Mouse (Mus musculus) right cerebral cortex, postnatal 25 days (tissue): ENCODE measurements around the gene Tnr.
A peak's percentile ranks its signal among the peaks of the same experiment; 100 is the strongest.

Experiments used
- DNase-seq: peaks from one replicate; pipeline ENCODE4 v3.0.0; 2022

Tnr gene

DNA sequence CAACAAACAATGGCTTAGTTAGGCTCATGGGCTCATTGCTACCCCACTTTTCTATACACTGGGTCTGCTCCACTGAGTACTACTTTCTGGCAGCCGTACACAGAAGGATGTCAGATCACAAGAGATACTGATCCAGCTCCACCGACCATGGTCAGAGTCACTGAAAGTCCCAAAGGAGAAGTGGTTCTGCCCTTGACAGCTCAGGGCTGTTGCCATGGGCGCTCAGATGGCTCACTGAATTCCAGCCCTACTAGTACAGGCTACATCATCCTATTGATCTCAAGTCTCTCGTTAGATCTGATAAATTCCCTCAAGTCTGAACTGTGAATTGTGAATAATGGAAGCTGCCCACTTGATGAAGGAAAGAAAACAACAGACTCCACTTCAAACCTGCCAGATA is 207.3 kb downstream of the Tnr start:
- no peak for DNase-seq

DNA sequence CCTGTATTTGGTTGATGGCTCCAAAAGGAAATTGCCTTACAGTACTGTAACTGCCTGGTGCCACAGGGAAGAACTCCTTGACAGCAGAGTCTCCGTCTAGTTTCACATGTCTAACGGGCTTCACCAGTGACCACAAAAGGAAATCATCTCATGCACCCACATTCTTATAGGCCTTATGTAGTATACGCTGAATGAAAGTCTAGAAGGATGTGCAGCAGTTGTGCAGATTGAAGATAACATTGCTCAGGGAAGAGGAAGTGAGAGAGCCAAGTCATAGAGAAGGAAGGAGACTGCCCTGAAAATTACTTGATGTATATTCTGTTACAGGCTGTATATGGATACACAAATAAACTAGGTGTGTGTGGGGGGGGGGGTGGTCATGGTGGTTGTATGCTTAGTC is 211.5 kb downstream of the Tnr start:
- no peak for DNase-seq

DNA sequence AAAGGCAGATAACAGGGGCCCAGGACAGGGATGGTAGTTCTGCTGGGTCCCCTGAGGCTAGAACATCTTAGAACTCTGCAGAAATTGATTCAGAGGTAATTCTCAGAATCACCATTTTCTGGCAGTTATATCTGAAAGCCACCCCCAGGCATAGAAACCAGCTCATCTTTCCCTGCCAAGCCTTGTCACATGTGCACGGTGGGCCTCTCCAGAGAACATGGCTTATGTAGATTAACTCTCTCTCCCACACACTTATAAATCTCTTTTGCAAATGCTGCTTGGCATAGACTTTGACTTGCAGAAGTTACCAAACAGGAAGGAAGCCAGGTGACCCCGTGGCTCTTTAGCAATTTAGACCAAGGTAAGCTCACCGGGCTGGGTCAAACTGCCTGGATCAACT is 215.9 kb downstream of the Tnr start:
- DNase-seq: peak; percentile 49

DNA sequence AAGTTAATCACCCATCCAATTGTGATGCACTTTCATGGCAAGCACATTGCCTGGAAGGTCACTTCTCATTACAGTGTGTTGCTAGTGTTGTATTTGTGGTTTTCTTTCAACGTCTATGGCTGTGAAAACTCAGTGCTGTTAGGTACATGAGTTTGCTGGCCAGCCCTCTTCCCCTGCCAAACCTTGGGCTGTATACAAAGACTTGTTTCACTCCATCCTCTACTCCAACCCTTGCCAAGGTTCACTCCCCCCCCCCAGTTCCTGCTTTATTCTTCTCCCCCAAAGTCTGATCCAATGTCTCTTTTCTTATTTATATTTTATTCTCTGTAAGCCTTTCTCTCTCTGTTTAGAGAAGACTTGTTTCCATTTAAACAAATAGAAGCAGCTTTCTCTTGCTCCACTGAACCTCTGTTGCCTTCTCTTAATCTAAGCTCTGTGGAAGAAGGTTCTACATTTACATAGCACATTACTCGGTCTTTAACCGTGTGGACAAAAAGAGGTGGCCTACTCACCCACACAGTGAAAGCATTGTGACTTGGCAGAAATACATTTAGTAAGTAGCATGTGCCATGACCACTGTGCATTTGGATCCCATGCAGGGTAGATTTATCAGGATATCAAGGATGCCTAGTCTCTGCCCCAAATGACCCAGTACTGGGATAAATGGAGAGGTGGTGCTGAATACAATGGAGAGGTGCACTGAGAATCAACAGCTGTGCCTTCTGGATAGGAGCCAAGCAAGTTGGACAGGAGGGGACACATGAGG is 217.9 kb downstream of the Tnr start:
- no peak for DNase-seq

DNA sequence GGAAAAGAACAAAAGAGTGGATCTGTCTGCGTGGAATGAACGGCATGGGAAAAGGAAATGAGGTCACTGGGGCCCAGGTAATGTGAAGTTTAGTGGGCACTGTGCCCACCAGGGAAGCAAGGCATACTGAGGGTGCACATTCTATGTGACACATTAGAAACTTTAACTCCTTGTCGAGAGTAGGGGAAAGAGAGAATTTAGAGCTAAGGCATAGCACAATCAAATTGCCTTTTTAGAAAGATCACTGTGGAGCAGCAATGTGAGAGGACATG is 218.4 kb downstream of the Tnr start:
- DNase-seq: no peak

DNA sequence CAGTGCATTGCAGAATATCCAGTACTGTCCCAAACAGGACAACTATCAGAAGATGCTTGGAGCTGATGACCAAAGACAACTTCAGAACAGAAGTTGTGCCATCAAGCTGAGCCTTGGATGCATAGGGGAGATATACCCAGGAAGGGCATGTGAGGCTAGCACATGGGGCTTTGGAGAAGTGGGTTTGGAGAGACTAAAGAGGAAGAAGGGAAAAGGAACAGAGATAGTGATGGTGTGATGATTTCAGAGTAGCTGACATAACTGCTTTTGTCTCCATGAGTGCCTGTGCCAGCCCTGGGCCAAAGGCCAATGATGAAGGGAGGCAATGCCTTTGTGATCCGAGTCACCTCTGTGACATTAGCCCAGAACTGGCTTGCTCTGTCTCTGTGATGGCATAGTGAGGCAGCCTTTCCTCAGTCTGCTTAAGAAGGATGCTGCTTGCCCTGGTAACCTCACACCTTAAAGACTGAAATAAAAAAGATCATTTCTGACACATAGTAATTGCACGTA is 220.2 kb downstream of the Tnr start:
- no peak for DNase-seq

DNA sequence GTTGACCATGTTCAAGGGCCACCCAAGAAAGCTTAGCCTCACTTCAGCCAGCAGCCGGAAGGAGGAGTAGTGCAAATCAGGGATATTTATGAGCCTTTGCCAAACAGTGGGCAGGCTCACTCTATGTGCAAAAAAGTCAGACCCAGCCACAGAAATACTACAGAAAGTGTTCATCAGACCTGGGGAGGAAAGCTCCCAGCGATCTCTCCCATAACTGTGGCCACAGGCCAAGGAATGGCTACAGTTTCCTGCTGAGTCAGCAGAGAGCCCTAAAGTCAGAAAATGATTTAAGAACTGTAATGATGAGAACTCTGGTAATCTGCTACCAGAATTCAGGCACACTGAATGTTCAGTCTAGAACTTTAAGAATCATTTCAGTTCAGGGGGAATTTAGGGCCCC is 221.7 kb downstream of the Tnr start:
- DNase-seq: no peak

DNA sequence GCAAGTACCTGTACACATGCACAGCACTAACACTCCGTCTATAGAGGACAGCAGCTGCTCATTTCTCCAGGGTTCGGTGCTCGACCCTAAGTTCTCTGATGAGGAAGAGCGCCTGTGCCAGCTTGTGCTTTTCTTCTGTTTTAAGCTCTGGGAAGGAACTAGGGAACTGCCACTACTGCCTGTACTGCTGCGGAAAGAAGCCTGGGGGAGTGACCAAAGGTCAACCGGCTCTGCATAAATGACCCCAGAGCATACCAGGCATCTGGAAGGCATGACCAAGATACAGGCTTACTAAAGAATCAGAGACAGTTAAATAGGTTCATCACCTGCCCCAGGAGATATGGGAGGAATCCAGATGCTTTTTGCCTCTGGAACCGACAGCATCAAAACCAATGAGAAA is 224.4 kb downstream of the Tnr start:
- no peak for DNase-seq

DNA sequence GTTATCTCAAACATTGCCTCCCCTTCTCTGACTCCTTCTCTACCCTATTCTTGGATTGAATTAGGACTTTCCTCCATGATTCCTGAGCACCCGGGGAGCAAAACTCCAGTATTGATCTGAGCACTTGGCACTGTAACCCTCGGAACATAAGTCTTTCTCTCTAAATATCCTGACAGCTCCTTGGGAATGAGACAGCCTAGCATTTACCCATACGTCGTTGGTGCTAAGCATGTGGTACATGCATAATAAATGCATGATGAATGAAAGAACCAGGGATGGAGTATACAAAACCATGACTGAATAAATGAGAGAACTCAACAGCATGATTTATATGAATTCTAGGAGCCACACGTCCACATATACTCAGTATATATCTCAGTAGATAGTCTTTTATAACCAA is 226.8 kb downstream of the Tnr start:
- no peak for DNase-seq

DNA sequence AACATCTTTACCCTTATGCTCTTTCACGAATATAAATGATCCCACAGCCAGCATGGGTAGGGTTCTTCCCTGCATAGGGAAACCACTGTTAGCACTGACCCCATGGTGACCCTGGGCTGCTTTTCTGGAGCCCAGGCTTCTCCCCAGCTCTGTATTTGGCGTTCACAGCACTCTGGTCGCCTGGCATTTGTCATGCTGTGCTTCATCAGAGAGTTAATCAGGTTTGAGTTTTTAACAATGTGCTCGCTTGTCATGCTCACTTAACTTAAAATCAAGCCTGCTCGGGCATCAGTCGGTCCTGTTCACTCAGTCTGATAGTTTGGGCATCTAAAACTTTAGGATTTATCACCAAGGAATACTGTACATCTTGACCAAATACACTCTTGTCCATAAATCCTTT is 227.3 kb downstream of the Tnr start:
- no peak for DNase-seq

DNA sequence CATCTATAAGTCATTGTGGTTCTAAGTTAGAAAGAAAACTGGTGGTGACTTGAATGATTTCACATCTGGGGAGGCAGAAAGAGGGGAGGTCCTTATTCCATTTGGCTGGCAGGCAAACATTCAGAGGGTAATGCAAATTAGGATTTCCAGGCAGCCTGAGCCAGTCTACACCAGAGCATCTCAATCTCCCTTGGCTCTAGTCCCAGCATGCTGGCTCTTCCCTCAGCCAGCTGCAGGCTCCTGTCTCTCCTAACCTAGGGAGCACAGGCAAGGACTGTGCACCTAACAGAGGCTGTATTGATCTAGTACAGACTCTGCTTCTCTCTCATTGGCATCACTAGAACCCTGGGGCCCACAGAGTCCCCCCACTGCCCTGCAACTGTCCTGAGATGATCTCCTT is 237.4 kb downstream of the Tnr start:
- no peak for DNase-seq

DNA sequence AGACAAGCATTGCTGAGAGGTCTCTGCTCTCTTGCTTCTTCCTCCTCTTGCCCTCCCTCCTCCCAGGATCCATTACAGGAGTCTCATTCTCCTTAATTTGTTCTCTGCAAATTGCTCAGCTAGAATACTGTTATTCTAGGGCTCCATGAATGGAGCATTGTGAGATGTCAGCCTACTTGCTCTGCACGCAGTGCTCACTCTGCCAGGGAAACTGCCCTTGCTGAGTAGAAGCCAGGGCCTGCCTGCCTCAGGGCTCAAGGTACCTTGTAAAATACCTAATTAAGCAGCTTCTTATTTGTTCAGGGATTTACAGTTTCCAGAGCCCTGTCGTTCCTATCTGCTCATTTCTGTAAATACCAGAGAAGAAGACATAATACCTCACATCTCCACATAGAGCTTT is 240.3 kb downstream of the Tnr start:
- DNase-seq: no peak

DNA sequence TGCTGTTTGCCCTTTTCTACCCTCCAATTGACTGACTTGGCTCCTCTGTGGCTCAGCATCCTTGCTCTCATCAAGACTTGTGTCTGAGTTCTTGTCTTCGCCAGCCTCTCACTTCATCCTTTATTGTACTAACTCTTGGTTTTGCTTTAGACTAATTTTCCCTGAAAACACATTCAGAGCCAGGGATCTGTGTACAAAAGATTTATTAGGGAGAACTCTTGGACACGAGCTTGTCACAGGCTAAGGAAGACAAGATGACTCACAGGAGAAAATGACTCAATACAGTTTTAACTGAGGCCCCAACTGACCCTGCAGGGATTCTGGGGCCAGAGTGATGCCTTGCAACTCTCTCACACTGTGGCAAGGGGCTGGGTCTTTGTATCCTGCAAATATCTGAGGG is 241.3 kb downstream of the Tnr start:
- DNase-seq: no peak

DNA sequence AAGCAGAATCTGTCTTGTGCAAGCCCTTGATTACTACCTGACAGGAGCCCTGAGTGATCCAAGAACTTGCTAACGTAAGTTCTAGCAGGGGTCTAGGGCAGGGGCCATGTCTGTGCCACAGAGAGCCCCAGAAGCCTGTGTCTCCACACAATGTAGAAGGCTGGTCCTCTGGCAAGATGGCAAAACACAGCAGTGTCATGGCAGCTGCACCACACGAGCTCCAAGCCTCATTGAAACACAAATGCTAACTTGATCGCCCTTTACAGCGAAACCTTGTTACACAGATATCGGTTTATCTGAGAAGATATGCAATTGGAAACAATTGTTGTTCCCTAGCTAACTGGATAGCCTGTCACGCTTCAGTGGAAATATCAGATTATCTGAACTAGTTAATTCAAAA is 246.4 kb downstream of the Tnr start:
- no peak for DNase-seq

DNA sequence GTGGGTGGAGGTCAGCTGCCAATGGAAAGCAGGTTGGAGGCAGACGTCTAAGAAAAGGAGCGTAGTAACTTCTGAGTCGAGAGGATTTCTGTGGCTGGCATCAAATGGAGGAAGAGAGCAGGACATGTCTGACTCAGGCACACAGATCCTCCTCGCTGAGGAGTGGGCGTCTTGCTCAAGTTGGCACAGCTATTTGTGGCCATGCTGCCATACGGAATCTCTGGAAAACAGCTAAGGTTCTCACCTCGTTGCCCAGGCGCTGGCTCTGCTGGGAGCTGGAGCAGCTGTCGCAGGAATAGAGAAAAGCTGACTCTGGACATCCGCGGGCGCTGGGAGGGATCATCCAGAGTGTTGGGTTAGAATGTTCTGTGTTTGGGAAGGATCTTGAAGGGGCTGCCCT is 250.1 kb downstream of the Tnr start:
- DNase-seq: peak; percentile 50

DNA sequence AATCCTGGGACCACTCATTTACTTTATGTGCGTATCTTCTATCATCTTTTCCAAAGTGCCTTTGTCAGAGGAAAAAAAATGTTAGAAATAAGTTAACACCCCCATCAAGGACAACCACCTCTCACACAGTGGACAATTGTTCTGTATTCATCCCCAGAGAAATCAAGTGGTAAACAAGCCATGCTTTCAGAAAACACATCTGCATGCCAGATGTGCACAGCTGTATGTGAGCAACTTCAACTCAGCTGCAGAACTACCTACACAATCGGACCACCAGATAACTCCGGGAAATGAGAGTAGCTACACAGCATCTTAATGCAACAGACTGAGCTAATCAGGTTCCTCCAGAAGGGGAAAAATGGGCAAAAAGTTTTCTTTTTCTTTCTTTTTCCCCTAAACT is 251.6 kb downstream of the Tnr start:
- no peak for DNase-seq

DNA sequence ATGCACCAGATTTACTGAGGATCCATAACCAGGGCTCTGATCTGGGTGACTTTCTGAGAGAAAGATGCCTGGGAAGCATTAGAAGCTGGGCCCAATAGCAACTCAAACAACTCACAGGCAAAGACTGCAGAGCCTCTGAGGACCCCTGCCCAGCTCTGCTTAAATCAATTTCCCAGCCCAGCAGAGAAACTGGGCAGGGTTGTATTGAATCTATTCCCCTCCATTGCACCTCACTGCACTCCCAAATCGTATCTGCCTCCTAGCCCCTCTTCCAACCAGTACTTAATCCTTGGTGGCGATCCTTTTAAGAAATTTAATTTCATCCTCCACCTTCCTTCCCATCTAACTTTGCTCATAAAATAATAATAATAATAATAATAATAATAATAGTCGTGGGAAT is 253.5 kb downstream of the Tnr start:
- DNase-seq: no peak

DNA sequence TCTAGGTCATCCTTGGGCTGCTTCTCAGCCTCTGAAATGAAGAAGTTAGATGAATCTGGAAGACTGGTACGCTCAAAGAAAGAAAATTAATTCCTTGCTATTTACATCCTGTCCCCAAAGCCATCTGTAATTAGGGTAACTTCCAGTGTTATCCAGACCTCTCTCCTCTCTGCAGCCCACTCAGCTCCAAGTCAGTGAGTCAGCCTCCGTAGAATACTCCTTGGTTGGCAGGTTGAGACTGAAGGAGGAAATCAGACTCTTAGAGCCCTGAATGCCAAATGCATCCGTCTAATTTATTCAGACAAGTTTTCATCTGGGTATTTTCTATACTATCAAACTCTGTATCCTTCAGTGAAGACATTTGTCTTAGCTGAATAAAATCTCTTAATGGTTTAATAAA is 255.9 kb downstream of the Tnr start:
- DNase-seq: no peak

DNA sequence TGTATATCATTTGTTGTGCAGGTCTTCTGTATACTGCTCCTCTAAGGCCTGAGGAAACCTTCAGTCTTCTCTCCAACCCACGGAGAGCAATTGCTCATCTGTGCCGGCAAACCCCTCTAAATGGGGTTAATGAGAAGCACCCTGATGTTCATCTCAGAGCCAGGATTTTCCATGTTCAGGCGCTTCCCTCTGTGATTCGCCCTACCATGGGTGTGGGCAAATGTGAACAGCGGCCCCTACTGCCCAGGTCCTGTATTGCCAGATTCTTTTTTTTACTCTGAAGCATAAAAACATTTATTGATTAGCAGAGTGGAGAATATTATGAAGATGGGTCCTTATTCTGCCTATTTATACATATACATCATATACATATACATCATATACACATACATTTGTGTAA is 260.3 kb downstream of the Tnr start:
- peak; percentile 40 for DNase-seq

DNA sequence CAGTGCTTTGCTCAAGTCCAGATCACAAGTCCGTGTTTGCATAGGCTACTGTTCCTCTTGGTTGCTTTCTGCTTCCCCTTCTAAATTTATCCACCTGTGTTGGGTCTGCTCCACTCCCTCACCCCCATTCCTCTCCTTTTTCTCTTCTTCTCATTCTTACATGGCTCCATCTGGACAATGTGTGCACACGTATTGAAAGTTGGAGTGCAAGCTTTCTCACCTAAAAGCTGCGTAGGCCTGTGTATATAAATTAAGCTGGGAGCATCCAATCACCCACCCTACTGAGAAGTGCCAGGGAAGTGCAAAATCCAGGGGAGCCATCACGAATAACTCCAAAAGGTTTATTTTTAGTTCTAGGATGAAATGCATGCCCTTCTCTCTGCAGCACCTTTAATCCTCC is 264.7 kb downstream of the Tnr start:
- no peak for DNase-seq

DNA sequence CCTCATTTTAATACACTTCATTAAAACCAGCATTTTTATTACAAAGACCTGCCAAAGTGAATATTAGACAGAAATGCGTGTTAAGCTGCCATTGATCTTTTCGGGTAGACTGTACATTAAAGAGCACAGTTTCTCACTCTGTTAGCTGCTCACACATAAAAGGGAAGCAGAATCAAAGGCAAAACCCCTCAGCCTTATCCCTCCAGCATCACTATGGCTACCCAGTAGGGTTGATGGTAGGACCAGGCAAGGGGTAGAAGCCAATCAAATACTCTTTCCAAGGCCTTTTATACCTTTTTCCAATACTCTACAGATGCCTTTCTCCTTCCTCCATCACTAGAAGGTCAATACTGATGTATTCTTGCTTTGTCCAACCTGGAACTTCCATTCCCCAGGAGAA is 269.0 kb downstream of the Tnr start:
- no peak for DNase-seq

DNA sequence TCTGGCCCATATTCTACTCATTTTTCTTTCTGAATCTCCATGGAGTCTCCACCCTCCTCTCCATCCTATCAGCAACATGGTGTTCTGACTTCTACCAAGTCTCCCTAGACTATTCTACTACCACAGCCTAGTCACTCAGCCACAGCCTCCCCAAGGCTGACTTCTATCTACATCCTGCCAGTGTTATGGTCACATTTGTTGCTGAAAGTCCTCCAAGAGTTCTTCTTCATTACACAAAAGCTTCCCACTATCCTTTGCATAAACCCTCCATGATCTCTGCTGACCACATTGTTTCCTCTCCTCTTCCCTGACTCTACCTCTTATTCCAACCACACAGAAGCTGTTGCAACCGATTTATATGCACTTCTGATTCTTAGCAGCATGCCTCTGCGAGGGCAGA is 272.5 kb downstream of the Tnr start:
- DNase-seq: no peak

DNA sequence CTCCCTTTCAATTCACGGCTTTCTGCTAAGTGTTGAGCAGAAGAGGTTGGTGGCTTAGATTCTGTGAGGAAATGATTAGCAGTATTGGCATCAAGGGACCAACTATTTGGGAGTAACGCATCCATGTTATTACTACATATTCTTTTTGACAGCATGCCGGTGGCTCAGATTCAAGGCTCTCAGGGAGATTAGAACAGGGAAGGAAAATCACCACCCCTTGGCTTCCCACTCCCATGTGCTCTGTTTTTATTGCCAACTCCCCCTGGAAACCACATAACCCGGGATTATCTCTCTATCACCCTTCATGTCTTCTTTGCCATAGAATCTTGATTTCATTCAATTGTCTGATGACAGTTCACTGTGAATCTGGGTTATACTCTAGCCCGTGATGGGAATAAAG is 276.8 kb downstream of the Tnr start:
- no peak for DNase-seq

DNA sequence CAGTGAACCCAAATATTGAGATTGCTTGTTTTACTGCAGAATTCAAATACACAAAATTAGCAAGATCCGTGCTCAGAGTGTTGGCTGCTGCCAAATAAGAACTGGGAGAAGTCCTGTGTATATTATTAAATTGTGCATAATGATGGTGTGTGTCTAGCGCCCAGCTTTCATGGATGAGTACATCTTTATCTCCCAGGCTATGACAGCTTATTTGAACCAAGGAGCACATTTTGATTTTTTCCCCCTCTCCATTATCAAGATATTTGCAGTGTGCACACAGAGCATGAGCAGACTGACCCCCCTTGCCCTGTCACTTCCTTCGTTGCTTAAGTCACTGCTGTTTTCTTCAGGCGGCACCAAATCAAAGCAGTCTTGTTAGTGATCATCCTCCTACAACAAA is 278.2 kb downstream of the Tnr start:
- DNase-seq: no peak

DNA sequence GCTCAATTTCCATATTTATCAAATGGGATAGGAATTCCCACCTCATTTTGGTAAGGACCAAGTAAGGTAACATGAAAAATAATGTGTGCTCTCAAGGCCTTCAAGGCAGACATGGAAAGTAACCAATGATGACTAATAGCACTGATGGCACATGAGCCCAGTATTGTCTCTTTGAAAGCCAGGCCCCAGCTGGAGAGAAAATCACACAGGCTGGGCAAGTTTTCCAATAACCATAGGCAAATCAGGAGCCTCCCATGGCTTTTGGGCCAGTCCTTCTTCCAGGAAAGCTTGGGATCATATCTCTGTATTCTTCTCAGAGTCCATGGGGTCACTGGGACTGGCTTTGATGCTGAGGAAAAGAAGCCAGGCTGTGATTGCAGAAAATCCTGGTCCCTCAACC is 280.1 kb downstream of the Tnr start:
- DNase-seq: no peak

DNA sequence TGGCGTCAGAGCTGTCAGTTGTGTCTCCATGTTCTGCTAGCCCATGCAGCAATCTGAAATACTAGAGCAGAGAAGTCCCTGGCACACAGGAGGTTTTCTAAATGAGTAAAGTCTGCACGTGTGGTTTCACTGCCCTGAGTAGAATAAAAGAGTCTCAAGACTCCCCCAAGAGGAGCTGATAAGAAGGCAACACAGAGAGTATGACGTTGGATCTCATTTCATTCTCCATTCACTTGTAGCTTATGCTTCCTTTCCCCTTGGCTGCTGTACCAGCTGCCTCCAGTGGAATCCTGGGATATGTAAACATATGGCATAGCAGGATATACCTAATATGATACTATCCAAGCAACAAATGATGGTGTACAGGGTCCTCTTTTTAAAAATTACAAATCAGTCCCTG is 285.9 kb downstream of the Tnr start:
- no peak for DNase-seq
